9 mouse cellular contexts compared by ENCODE assay signal in the genomic region with DNA sequence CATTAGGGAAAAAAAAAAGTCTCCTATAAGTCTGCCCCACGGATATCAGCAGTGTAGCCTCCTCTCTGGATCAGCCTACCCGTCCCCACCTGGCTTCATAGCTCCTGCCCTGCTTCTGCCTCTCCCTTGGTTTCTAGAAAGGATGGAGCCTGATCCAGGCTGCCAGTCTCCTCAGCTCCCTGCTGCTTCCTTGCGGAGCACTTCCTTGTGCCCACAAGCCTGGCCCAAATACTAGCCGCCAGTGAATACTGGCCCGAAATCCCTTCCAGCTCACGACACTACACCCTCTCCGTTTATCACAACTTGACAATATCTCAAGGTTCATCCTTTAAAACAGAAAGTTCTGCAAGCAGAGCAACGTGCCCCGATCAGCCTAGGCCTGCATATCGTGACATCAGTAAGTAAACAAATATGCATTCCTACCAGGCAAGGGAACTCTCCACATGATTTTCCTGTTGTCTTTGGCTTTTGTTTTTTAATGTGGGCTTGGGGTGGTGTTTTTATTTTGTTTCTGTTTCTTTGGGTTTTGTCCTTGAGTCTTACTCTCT.
DNase-seq lines count a peak whose midpoint lies in the region; ATAC-seq and TF ChIP-seq lines count a peak whose summit lies in the region.
"Had no signal": no experiment of that assay in that cellular context is flagged by ENCODE, and none has a peak within 500 bp of the region (broad histone marks: within the 10 kb centered on the region; RNA-seq: fewer than 3 reads in every experiment).

No protein-coding gene starts in this region.

- no peak for ATAC-seq in forebrain, embryonic 12.5 days (ENCODE audit: low FRiP score)
- no peak for ATAC-seq in hindbrain, embryonic 15.5 days (ENCODE audit: low FRiP score, low read depth)
- ATAC-seq: inflammation-experienced regulatory T-cells, adult 6 months had no signal

- DNase-seq in forebrain, embryonic 10.5 days (ENCODE audit: extremely low spot score, low spot score): no peak
- DNase-seq in lung, postnatal 25 days (ENCODE audit: low spot score): peak; percentile 43
- DNase-seq in lung, adult 2 months: no peak
- peak; percentile 65 for DNase-seq in cerebellum, adult 9-10 months
- DNase-seq in gastrocnemius, postnatal 14 days: no peak
- DNase-seq in kidney, postnatal 14 days: no peak

- TF ChIP-seq CTCF in lung, adult 2 months (IDR thresholded peaks at IDR 0.05; ENCODE audit: insufficient read depth, low read length): no peak

- TF ChIP-seq POLR2A in lung, adult 2 months (IDR thresholded peaks at IDR 0.05; ENCODE audit: borderline replicate concordance, extremely low read depth, low read depth, low read length): no peak

- no peaks in the 10 kb centered on the region for H3K27me3 ChIP-seq in forebrain, embryonic 10.5 days (ENCODE audit: poor library complexity, severe bottlenecking)
- H3K27me3 ChIP-seq in forebrain, embryonic 12.5 days: no peaks in the 10 kb centered on the region
- H3K27me3 ChIP-seq in hindbrain, embryonic 15.5 days: no peaks in the 10 kb centered on the region

- H3K36me3 ChIP-seq in forebrain, embryonic 10.5 days (replicated peaks): no peaks in the 10 kb centered on the region
- no peaks in the 10 kb centered on the region for H3K36me3 ChIP-seq in forebrain, embryonic 12.5 days (replicated peaks)
- H3K36me3 ChIP-seq in hindbrain, embryonic 15.5 days: no peaks in the 10 kb centered on the region

- peaks cover 9% of the 10 kb centered on the region for H3K4me1 ChIP-seq in forebrain, embryonic 10.5 days
- H3K4me1 ChIP-seq in forebrain, embryonic 12.5 days: no peaks in the 10 kb centered on the region
- peaks cover 5% of the 10 kb centered on the region for H3K4me1 ChIP-seq in lung, adult 2 months (ENCODE audit: control insufficient read depth, insufficient read depth, low read length)
- peaks cover 7% of the 10 kb centered on the region for H3K4me1 ChIP-seq in hindbrain, embryonic 15.5 days (replicated peaks)

- H3K9ac ChIP-seq in forebrain, embryonic 12.5 days: no peak overlapping the region
- H3K9ac ChIP-seq in hindbrain, embryonic 15.5 days: no peak overlapping the region

- H3K27ac ChIP-seq in forebrain, embryonic 10.5 days: 0 out of 2 replicates have a peak overlapping the region, but pooled peaks have one; percentile 25
- H3K27ac ChIP-seq in forebrain, embryonic 12.5 days: no peak overlapping the region
- peak overlapping the region; percentile 43 for H3K27ac ChIP-seq in hindbrain, embryonic 15.5 days (replicated peaks)

- no peak overlapping the region for H3K4me3 ChIP-seq in forebrain, embryonic 10.5 days
- no peak overlapping the region for H3K4me3 ChIP-seq in forebrain, embryonic 12.5 days (replicated peaks)
- H3K4me3 ChIP-seq in lung, adult 2 months (replicated peaks; ENCODE audit: extremely low read depth, low read depth, low read length): no peak overlapping the region
- no peak overlapping the region for H3K4me3 ChIP-seq in hindbrain, embryonic 15.5 days

- intact Hi-C loops in gastrocnemius, postnatal 14 days (cut with DNase I; ENCODE audit: low total_unique reads): no loop called here

- H3K9me3 ChIP-seq in forebrain, embryonic 10.5 days: 0 out of 2 replicates have a peak, but pooled peaks cover 6% of the 10 kb centered on the region
- 0 out of 2 replicates have a peak, but pooled peaks cover 3% of the 10 kb centered on the region for H3K9me3 ChIP-seq in forebrain, embryonic 12.5 days
- H3K9me3 ChIP-seq in hindbrain, embryonic 15.5 days: no peaks in the 10 kb centered on the region

- WGBS in forebrain, embryonic 10.5 days: 82% methylated on average over 10 of the region's 10 CpGs
- WGBS in forebrain, embryonic 12.5 days: 88% methylated on average over 10 of the region's 10 CpGs
- WGBS in lung, adult 2 months: 38% methylated on average over 10 of the region's 10 CpGs
- WGBS in hindbrain, embryonic 15.5 days: 65% methylated on average over 10 of the region's 10 CpGs

- no peak overlapping the region for H3K4me2 ChIP-seq in forebrain, embryonic 12.5 days
- H3K4me2 ChIP-seq in hindbrain, embryonic 15.5 days: no peak overlapping the region

Comparison
In these comparisons a context has a peak if more than half of its experiments do, and no peak if none do; other contexts are left out.
1. DNase-seq: peak in lung, postnatal 25 days (single experiment) and cerebellum, adult 9-10 months (single experiment); none in forebrain, embryonic 10.5 days (single experiment), lung, adult 2 months (single experiment), gastrocnemius, postnatal 14 days (single experiment) and kidney, postnatal 14 days (single experiment).